Mouse (Mus musculus): ENCODE data around the gene Vmn2r115.
"Not testable (repeated sequence)": the region's sequence is repeated elsewhere in the genome, so short reads cannot be mapped to it uniquely, and the experiment has no call there.

Gene Vmn2r115

DNA sequence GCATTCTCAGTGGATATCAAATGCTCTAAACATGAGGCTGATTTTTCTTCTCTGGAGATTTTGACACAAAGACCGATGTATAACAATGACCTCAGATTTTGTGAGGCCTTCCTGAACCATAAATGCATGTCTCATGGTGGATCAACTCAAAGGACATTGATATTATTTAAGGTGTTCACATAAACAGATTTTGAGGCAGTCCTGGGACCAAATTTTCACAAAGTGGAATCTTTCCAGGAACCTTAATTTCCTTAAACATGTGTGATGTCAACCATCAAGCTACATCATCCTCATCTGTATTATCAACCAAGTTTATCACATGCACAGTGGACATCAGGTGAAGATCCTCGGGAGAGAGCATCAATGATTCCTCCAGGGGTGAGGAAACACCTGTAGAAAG is at the start of gene Vmn2r115:
Gene Vmn2r115, plus strand, starts transcription at position 301 of the 400 bp plus-strand sequence.
- DNase-seq = not testable (repeated sequence)

DNA sequence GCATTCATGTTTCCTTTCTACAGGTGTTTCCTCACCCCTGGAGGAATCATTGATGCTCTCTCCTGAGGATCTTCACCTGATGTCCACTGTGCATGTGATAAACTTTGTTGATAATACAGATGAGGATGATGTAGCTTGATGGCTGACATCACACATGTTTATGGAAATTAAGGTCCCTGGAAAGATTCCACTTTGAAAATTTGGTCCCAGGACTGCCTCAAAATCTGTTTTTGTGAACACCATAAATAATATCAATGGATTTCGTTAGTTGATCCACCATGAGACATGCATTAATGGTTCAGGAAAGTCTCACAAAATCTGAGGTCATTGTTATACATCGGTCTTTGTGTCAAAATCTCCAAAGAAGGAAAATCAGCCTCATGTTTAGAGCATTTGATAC is 31.1 kb upstream of the Vmn2r115 start, which contains the start of gene Vmn2r114:
Gene Vmn2r114, minus strand, starts transcription at position 101 of the 400 bp plus-strand sequence.
- not testable (repeated sequence) for DNase-seq

GRCm38 (mm10) chr17:23330657-23331056 is 12.9 kb upstream of the Vmn2r115 start:
- no peak for DNase-seq

- no peak for DNase-seq
Measured at GRCm38 (mm10) chr17:23351644-23352043, 8.1 kb downstream of the Vmn2r115 start.

GRCm38 (mm10) chr17:23384304-23384703 is 40.8 kb downstream of the Vmn2r115 start, which contains the start of gene Vmn2r116:
Gene Vmn2r116 (plus strand): TSS chr17:23384604.
- not testable (repeated sequence) for DNase-seq

Data from kidney, adult 8-10 months (tissue).